Comparison of ENCODE assay signal across 8 mouse cellular contexts in the genomic region with DNA sequence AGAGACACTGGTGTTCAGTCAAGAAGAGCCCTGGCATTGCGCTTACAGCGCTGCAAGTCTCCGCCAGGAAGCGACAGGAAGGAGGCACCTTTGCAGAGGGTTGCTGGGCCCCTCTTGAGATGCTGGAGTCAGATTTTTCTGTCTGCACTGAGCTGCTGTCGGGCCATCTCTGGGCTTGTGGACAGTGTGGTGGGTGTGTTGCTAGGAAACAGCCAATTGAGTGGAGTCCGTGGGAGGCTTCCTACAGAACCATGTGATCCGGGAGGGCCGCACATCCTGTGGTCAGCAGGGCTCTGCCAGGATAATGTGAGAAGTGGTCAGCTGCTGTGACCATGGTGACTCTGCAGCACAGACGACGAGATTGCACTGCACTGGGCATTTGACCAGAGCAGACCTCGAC. TPM values are rescaled to one million over a fixed set of nuclear protein-coding genes. Genes with fewer than 3 reads are reported as not detected.
DNase-seq lines count a peak whose midpoint lies in the region; ATAC-seq lines count a peak whose summit lies in the region.

No protein-coding gene starts in this region.

- no peaks in the 10 kb centered on the region for H3K9me3 ChIP-seq in kidney, embryonic 16.5 days (ENCODE audit: low read length)
- H3K9me3 ChIP-seq in embryonic facial prominence, embryonic 11.5 days (replicated peaks; ENCODE audit: control insufficient read depth, low read length), result no peaks in the 10 kb centered on the region
- H3K9me3 ChIP-seq in hindbrain, embryonic 10.5 days, result no peaks in the 10 kb centered on the region
- H3K9me3 ChIP-seq in stomach, embryonic 15.5 days, result no peaks in the 10 kb centered on the region

- H3K36me3 ChIP-seq in kidney, embryonic 16.5 days (ENCODE audit: insufficient read depth, low read length), result no peaks in the 10 kb centered on the region
- no peaks in the 10 kb centered on the region for H3K36me3 ChIP-seq in embryonic facial prominence, embryonic 11.5 days (replicated peaks; ENCODE audit: control insufficient read depth, insufficient read depth, low read depth, low read length)
- no peaks in the 10 kb centered on the region for H3K36me3 ChIP-seq in hindbrain, embryonic 10.5 days
- H3K36me3 ChIP-seq in stomach, embryonic 15.5 days, result no peaks in the 10 kb centered on the region

- peaks cover 11% of the 10 kb centered on the region; the same call in 1 of the 2 replicates for H3K4me1 ChIP-seq in kidney, embryonic 16.5 days (ENCODE audit: insufficient read depth, low read length)
- no peaks in the 10 kb centered on the region for H3K4me1 ChIP-seq in embryonic facial prominence, embryonic 11.5 days (ENCODE audit: control insufficient read depth, insufficient read depth, low read length)
- peaks cover 31% of the 10 kb centered on the region for H3K4me1 ChIP-seq in hindbrain, embryonic 10.5 days (replicated peaks)
- peaks cover 8% of the 10 kb centered on the region for H3K4me1 ChIP-seq in stomach, embryonic 15.5 days

- no peak for DNase-seq in kidney, adult 11 months
- DNase-seq in embryonic facial prominence, embryonic 11.5 days (ENCODE audit: low spot score), result no peak
- peak; percentile 62 for DNase-seq in hindbrain, embryonic 10.5 days (ENCODE audit: low spot score)
- DNase-seq in lung, postnatal 36 days, result peak; percentile 69
- no peak for DNase-seq in thymus, postnatal 4 days
- no peak for DNase-seq in c-Kit-positive CD71-positive TER-119-positive erythroid progenitor cells, embryonic 14.5 days (ENCODE audit: low spot score)

- no peak overlapping the region for H3K4me3 ChIP-seq in kidney, embryonic 16.5 days (ENCODE audit: low read length)
- H3K4me3 ChIP-seq in embryonic facial prominence, embryonic 11.5 days (ENCODE audit: low read depth, low read length), result no peak overlapping the region
- peak overlapping the region; percentile 33 for H3K4me3 ChIP-seq in hindbrain, embryonic 10.5 days
- H3K4me3 ChIP-seq in stomach, embryonic 15.5 days (replicated peaks), result no peak overlapping the region

- WGBS in kidney, embryonic 16.5 days, result 17% methylated on average over 11 of the region's 11 CpGs
- WGBS in embryonic facial prominence, embryonic 11.5 days, result 23% methylated on average over 11 of the region's 11 CpGs
- WGBS in hindbrain, embryonic 10.5 days, result 24% methylated on average over 11 of the region's 11 CpGs
- 28% methylated on average over 11 of the region's 11 CpGs for WGBS in stomach, embryonic 15.5 days

- H3K27ac ChIP-seq in kidney, embryonic 16.5 days (ENCODE audit: low read length), result no peak overlapping the region
- no peak overlapping the region for H3K27ac ChIP-seq in embryonic facial prominence, embryonic 11.5 days (replicated peaks; ENCODE audit: low read depth, low read length)
- peak overlapping the region; percentile 57 for H3K27ac ChIP-seq in hindbrain, embryonic 10.5 days
- no peak overlapping the region for H3K27ac ChIP-seq in stomach, embryonic 15.5 days

- ATAC-seq in kidney, embryonic 16.5 days (ENCODE audit: low FRiP score, low TSS enrichment), result peak; percentile 91
- ATAC-seq in embryonic facial prominence, embryonic 11.5 days (replicated peaks; ENCODE audit: insufficient number of reproducible peaks, low FRiP score, low TSS enrichment, low read depth), result peak; percentile 47; the same call in 1 of the 2 replicates
- peak; percentile 27; the same call in 1 of the 2 replicates for ATAC-seq in stomach, embryonic 15.5 days (ENCODE audit: insufficient read depth, low FRiP score, low read depth)

- H3K9ac ChIP-seq in kidney, embryonic 16.5 days (replicated peaks; ENCODE audit: low read length), result no peak overlapping the region
- H3K9ac ChIP-seq in embryonic facial prominence, embryonic 11.5 days (replicated peaks; ENCODE audit: low read length), result 0 out of 2 replicates have a peak overlapping the region, but pooled peaks have one; percentile 18
- no peak overlapping the region for H3K9ac ChIP-seq in stomach, embryonic 15.5 days

- H3K27me3 ChIP-seq in kidney, embryonic 16.5 days (ENCODE audit: insufficient read depth, low read length), result peaks cover 17% of the 10 kb centered on the region; the same call in 1 of the 2 replicates
- peaks cover 4% of the 10 kb centered on the region; the same call in 1 of the 2 replicates for H3K27me3 ChIP-seq in embryonic facial prominence, embryonic 11.5 days (ENCODE audit: control insufficient read depth, insufficient read depth, low read length)
- H3K27me3 ChIP-seq in hindbrain, embryonic 10.5 days (ENCODE audit: insufficient read depth, poor library complexity, severe bottlenecking), result peaks cover 37% of the 10 kb centered on the region
- H3K27me3 ChIP-seq in stomach, embryonic 15.5 days (replicated peaks), result peaks cover 7% of the 10 kb centered on the region

- H3K4me2 ChIP-seq in kidney, embryonic 16.5 days (replicated peaks; ENCODE audit: low read depth, low read length), result peak overlapping the region; percentile 36
- no peak overlapping the region for H3K4me2 ChIP-seq in embryonic facial prominence, embryonic 11.5 days (ENCODE audit: low read depth, low read length)
- no peak overlapping the region for H3K4me2 ChIP-seq in stomach, embryonic 15.5 days

RNA-seq across cellular contexts. Expression of a gene that starts 4.6 kb away (rescaled TPM):
- 0.14 and 0.31 TPM in 2 replicates for polyA plus RNA-seq in kidney, embryonic 16.5 days (2015; fragmentation: Nextera tagmentation; extraction: Ambion mirVana)
- 1.9 and 2.5 TPM in 2 replicates for polyA plus RNA-seq in embryonic facial prominence, embryonic 11.5 days (2014; fragmentation: Nextera tagmentation; extraction: Ambion mirVana)
- 1.9 and 3.2 TPM in 2 replicates for polyA plus RNA-seq in hindbrain, embryonic 10.5 days (2016; fragmentation: Nextera tagmentation; extraction: Ambion mirVana)
- 0.35 and 0.41 TPM in 2 replicates for polyA plus RNA-seq in stomach, embryonic 15.5 days (2015; fragmentation: Nextera tagmentation; extraction: Ambion mirVana)

Comparison
In these comparisons a context has a peak if more than half of its experiments do, and no peak if none do; other contexts are left out.
1. ATAC-seq: peak in every context shown above with its lines; median percentile 91 in kidney, embryonic 16.5 days; 47 in embryonic facial prominence, embryonic 11.5 days; 27 in stomach, embryonic 15.5 days.
2. DNase-seq: peak in hindbrain, embryonic 10.5 days (single experiment) and lung, postnatal 36 days (single experiment); none in kidney, adult 11 months (single experiment), embryonic facial prominence, embryonic 11.5 days (single experiment), thymus, postnatal 4 days (single experiment) and c-Kit-positive CD71-positive TER-119-positive erythroid progenitor cells, embryonic 14.5 days (single experiment).